Mouse (Mus musculus): ENCODE measurements around the gene Gm20388.

- no peak for TF ChIP-seq CHD2 (IDR thresholded peaks at IDR 0.05; ENCODE audit: low read depth, low read length)
- TF ChIP-seq ZC3H11A (IDR thresholded peaks at IDR 0.05; ENCODE audit: borderline replicate concordance, low read depth, low read length): no peak
- no peak for TF ChIP-seq MAFK (IDR thresholded peaks at IDR 0.05; ENCODE audit: insufficient read depth, low read depth, low read length)
- no peak for TF ChIP-seq ZNF384 (IDR thresholded peaks at IDR 0.05; ENCODE audit: low read depth, low read length)
- TF ChIP-seq HCFC1 (IDR thresholded peaks at IDR 0.05; ENCODE audit: borderline replicate concordance, insufficient read depth, low read length): no peak
These were observed 3979.2 kb downstream of the Gm20388 start for GRCm38 (mm10) chr8:123889797-123890196.
